Mouse (Mus musculus): ENCODE results near the gene Rpl7l1.

Gene Rpl7l1

GRCm38 (mm10) chr17:46734055-46734454 lies 48.4 kb downstream of the Rpl7l1 start:
- no peak for DNase-seq

GRCm38 (mm10) chr17:46728904-46729318 lies 53.6 kb downstream of the Rpl7l1 start, which contains the start of gene Gnmt:
Gnmt (minus strand) TSS chr17:46729168.
- DNase-seq = no peak

- DNase-seq = no peak
These were observed 54.0 kb downstream of the Rpl7l1 start for GRCm38 (mm10) chr17:46728496-46728895.

- no peak for DNase-seq
These were observed 54.5 kb downstream of the Rpl7l1 start for GRCm38 (mm10) chr17:46728021-46728420.

- DNase-seq = no peak
These were observed 55.2 kb downstream of the Rpl7l1 start for GRCm38 (mm10) chr17:46727271-46727670.

GRCm38 (mm10) chr17:46725731-46726645 lies 56.5 kb downstream of the Rpl7l1 start:
- DNase-seq = no peak

GRCm38 (mm10) chr17:46725273-46725672 lies 57.2 kb downstream of the Rpl7l1 start:
- no peak for DNase-seq

GRCm38 (mm10) chr17:46724477-46725084 lies 57.9 kb downstream of the Rpl7l1 start:
- no peak for DNase-seq
